Mouse (Mus musculus): ENCODE measurements around the gene Tas2r143.

The Tas2r143 gene

GRCm38 (mm10) chr6:42365215-42365614 lies 34.8 kb upstream of the Tas2r143 start:
- no peak for DNase-seq (ENCODE audit: low spot score)

DNA sequence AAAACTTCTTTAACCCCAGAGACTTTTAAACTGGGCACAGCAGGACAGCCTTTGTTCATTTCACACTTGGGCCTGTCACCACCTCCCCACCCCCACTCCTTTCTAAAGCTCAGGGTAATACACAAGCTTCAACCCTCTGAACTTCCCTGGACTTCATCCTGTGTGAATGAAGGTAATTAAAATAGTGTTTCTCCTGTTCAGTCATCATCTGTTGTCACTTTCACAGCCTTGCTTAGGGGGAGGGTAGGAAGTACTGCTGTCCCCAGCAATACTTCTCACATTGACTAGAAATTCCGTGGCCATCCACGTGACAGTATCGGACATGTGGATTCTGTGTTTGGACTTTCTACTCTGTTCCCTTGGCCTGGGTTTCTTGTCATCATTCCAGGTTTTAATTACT lies 30.2 kb upstream of the Tas2r143 start:
- no peak for DNase-seq (ENCODE audit: low spot score)

DNA sequence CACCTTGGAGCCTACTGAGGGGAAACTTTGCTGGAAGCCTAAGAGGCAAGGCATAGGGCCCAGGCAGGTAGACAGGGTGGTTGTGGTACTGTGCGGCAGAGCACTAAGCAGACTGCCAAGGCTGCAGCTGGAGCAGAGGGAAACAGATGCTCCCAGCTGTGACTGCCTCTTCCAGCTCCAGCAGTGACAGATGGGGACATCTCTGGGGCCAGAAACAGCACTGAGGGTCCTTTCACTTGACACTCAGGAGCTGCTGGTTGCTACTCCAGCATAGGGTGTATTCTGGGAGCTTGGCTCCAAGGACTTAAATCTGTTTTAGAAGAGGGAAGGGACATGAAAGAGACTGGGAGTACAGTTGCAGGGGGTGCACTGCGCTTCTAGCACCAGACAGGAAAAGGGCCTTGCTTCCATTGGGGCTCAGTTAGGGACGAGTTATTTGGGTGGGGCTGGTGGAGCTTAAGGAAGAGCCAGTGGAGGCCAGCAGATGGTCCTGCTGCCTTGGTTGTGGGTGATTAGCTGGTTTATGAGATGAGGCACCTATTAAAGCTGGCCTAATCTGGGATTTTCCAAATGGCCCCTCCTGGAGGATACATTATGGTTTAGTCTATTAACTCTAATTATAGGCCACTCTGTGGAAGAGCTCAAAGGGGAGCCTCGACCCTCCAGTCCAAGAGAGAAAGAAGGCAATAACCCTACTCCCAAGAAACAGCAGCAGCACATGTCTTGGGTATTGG lies 29.2 kb upstream of the Tas2r143 start:
- DNase-seq (ENCODE audit: low spot score) = no peak

GRCm38 (mm10) chr6:42372001-42372400 lies 28.0 kb upstream of the Tas2r143 start:
- DNase-seq (ENCODE audit: low spot score) = no peak

DNA sequence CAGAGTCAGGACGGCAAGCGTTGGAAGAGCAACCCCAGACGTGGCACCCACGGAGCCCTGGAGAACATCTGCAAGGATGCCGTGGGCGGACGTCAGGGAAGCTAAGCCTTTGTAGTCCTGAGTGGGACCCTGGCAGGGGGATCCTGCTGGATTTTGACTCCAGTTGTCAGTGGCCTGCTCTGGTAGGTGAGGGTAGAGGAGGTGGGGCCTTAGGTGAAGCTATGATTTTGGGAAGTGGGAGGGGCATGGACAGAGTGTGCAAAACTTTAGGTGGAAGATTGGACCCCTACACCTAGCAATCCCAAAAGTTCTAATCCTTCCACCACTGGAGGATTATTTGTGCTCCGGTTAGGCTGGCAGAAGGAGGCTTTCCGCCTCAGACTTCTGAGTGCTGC lies 27.6 kb upstream of the Tas2r143 start:
- no peak for DNase-seq (ENCODE audit: low spot score)

- no peak for DNase-seq (ENCODE audit: low spot score)
Observed at GRCm38 (mm10) chr6:42372816-42373547, 27.1 kb upstream of the Tas2r143 start, which contains the start of gene Epha1. Gene Epha1, minus strand, starts transcription at chr6:42373268.

GRCm38 (mm10) chr6:42373669-42374430 lies 26.2 kb upstream of the Tas2r143 start:
- no peak for DNase-seq (ENCODE audit: low spot score)

GRCm38 (mm10) chr6:42374701-42375100 lies 25.3 kb upstream of the Tas2r143 start:
- DNase-seq (ENCODE audit: low spot score) = no peak

- DNase-seq (ENCODE audit: low spot score) = no peak
Observed at GRCm38 (mm10) chr6:42375131-42375530, 24.9 kb upstream of the Tas2r143 start.

- DNase-seq (ENCODE audit: low spot score) = no peak
Observed at GRCm38 (mm10) chr6:42376016-42376415, 24.0 kb upstream of the Tas2r143 start.

DNA sequence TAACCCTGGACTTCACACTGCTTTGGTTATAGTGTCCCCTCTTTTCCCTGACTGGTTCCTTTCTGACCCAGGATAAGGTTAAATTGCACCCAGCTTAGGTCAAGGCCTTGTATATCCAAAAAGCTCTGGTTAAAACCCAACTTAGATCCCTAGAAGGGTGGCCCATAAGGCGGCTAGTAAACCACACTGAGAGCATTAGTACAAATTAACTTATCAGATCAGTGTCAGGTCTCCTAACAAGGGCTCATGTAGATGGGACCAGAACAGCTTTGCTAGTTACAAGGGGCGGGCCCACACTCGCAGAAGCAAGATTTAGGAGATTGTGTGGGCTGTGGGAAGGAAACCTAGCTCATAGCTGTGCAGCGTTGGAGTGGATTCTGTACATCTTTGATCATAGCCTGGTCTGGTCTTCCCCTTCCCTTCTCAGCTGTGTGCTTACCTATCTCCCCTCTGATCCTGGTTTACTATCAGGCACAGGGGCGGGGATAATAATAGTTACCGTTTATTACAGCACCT lies 23.5 kb upstream of the Tas2r143 start:
- DNase-seq (ENCODE audit: low spot score) = no peak

GRCm38 (mm10) chr6:42377280-42377679 lies 22.8 kb upstream of the Tas2r143 start:
- DNase-seq (ENCODE audit: low spot score) = no peak

DNA sequence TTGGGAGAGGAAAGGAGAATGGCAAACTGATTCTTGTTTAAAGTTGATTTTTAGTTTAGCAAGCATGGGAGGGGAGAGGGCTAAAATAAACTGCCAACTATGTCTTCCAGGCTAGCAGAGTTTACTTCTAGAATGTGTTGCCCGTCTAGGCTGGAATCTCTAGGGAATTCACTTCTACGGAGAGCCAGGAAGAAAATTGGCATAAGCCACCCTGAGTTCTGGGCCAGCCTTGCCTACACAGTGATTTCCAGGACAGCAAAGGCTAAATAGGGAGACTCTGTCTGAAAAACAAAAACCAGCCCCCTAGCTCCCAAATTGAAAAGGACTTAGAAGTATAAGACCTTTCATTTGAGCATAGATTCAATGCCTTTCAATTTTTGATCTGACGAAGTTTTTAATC lies 20.5 kb upstream of the Tas2r143 start:
- no peak for DNase-seq (ENCODE audit: low spot score)

GRCm38 (mm10) chr6:42380416-42381144 lies 19.5 kb upstream of the Tas2r143 start:
- DNase-seq (ENCODE audit: low spot score) = no peak

GRCm38 (mm10) chr6:42381221-42381620 lies 18.8 kb upstream of the Tas2r143 start:
- no peak for DNase-seq (ENCODE audit: low spot score)

- no peak for DNase-seq (ENCODE audit: low spot score)
Observed at GRCm38 (mm10) chr6:42381916-42382381, 18.1 kb upstream of the Tas2r143 start.

DNA sequence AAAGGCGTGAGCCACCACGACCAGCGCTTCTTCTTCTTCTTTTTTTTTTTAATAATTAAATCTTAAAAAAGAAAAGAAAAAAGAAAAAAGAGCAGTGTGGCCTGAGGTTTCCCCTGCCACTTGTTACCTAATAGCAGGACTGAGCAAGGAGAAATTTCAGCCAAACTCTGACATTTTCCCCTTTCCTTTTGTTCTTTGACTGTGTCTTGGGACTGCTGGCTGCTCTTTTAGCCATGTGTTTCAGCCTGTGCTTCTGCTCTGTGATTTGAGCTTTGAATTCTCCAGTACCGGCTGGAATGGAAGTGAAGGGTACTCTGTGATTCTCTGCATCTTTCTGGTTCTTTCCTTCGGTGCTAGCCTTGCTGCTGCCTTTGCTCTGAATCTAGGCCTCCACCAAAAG lies 16.7 kb upstream of the Tas2r143 start:
- no peak for DNase-seq (ENCODE audit: low spot score)

DNA sequence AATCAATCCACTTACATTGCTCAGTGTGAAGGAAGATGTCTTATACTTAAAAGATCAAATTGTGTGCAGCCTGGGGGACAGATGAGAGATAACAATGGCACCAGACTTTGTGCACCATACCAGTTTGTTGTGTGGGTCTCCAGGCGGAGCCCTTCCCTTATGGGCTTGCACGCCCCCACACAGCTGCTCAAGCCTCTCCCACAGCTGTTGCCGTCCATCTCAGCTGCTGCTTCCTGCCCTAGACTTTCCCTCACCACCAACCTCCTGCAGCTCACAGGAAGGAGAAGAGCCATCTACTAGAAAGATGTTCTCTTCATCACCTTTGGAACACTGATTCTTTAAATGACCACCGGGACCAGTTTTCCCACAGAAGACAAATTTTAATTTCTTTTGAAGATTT lies 14.4 kb upstream of the Tas2r143 start:
- DNase-seq (ENCODE audit: low spot score) = no peak

DNA sequence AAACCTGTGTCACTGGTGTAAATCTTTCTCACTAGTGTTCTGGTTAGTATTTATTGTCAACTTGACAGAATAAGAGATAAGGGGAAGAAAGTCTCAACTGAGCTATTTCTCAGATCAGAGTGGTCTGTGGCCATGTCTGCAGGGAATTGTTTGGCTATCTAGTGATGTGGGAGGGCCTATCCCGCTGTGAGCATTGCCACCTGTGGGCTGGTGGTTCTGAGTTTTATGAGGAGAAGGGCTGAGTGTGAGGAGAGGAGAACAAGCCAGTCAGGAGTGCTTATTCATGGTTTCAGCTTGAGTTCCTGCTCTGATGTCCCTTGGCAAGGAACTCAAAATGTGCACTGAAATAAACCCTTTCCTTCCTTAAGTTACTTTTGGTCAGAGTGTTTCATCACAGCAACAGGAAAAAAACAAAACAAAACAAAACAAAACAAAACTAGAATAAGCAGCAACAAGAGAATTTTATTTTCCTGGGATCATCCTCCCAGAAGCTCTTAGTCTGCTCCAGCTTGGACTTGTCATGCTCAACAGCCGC lies 8.2 kb upstream of the Tas2r143 start:
- DNase-seq (ENCODE audit: low spot score) = no peak

DNA sequence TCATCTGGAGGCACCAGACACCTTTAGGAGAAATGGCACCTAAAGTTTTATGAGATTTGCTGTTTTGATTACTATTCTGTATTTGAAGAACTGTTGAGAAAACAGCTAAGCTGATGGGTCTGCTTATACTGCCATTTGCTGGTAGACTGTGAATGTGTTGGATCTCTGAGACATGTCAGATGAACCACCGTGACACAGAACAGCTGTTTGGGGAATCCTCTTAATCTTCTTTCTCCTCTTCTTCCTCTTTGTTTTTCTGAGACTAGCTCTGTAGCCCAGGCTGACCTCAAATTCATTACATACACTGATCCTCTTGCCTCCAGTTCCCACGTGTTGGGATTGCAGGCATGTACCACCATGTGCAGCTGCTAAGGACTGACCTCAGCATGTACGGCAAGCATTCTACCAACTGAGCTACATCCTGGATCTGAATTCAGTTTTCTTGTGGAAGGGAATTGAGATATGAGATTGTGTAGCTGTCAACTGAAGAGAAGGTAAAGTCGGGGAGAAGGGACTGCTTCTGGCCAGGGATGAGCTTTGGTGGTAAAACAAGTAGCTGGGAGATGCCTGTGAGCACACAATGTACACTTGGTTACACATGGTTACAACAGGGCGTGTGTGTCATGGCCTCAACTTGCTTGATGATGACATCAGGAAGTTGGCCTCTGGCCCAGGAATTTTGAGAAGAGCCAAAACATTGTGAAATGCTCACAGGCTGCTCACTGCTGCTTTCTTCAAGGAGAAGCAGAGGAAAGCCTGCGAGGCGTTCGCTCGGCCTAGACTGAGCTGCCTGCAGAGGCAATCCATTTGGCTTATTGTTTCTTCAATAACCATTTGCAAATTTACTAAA lies 3.9 kb upstream of the Tas2r143 start:
- peak; percentile 82 for DNase-seq (ENCODE audit: low spot score)
